Mouse (Mus musculus) heart, postnatal 10 days (tissue): ENCODE data around the gene Tapbp. TPM values are rescaled to one million over a fixed set of nuclear protein-coding genes. Genes with fewer than 3 reads are reported as not detected.
"Not testable (repeated sequence)": the region's sequence is repeated elsewhere in the genome, so short reads cannot be mapped to it uniquely, and the experiment has no call there.

Source experiments
- DNase-seq, 2 experiments: peaks; one replicate each; pipeline ENCODE4 v3.0.0; 2021
- intact Hi-C: fragments of 180-260 bp; cut with DNase I; formaldehyde crosslinking; loops from one replicate; pipeline ENCODE4 v1.15.1; 2025
- total RNA-seq, 2 experiments: library from RNA; stranded (reverse); gene quantifications; 2 replicates each; pipeline ENCODE4 v1.2.3; 2021

Gene Tapbp
- total RNA-seq: 10 to 100 TPM; 85.4 to 98.6 TPM

DNA sequence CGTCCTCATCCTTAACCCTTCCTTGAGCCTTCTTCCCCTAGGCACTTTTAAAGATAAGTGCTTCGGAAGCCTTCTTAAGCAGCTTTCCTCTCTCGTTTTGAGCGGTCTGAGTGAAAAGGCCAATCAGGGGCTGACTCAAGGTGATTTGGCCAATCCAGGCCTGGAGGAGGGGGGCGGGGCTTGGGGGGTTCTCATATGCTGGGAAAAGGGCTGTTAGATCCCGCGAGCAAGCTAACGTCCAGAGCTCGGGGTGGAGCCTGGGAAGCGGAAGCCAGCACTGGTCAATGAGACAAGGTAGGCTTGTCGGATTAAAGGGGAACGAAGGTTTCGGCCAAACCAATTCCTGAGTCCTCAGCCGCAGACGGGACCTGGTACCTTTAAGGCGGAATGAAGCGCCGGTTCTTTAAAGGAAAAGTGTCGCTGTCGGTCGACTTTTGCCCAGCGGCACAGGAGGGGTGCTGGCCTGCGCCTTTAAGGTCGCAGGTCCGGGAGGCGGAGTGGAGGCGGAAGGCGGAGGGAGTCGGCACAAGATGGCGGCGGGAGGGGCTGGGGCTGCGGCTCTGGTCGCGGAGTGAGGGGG is at the start of gene Tapbp, which contains the start of gene Zbtb22:
Tapbp (plus strand) TSS at position 229 of the 580 bp plus-strand sequence.
Zbtb22 (plus strand) TSS at position 234 of the 580 bp plus-strand sequence.
- peak; percentile 96 to 98 for DNase-seq
- intact Hi-C loops: no loop called here

DNA sequence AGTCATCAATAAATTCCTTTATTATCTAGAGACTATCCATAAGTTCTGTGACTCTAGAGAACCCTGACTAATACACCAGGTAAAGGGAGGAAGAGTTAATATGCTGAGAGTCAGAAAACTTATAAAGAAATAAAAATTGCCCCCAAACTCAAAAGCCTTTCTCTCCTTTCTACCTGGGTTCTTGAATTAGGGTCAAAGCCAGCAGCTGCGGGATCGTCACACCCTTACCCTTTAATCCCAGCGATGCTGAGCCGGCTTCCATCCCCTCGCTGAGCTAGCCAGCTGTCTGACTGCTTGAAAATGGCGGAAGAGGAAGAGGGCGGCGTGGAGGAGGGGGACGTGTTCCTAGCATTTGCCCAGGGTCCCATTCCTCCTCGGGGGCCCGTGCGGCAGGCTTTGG is 42.2 kb upstream of the Tapbp start, which contains the start of gene Gm7029:
Gm7029 (plus strand) TSS at position 301 of the 400 bp plus-strand sequence.
- intact Hi-C loops, DNase-seq: not testable (repeated sequence)

DNA sequence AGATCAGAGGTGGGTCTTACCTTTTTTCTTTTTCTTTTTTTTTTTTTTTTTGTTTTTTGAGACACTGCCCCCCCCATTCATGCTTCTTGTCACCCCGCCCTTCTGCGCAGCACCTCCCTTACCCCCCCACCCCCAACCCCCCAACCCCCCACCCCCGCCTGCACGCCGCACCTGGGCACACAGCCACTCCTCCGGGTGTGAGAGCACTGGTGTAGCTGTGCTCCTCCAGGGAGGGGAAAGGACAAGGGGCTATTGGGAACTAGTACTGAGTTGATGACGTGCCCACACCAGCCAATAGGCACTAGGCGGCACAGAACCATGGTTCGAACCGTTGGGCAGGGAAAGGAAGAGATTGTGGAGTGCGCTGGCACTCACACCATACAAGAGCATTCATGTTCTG is 41.3 kb upstream of the Tapbp start:
- intact Hi-C loops: no loop called here
- no peak for DNase-seq

DNA sequence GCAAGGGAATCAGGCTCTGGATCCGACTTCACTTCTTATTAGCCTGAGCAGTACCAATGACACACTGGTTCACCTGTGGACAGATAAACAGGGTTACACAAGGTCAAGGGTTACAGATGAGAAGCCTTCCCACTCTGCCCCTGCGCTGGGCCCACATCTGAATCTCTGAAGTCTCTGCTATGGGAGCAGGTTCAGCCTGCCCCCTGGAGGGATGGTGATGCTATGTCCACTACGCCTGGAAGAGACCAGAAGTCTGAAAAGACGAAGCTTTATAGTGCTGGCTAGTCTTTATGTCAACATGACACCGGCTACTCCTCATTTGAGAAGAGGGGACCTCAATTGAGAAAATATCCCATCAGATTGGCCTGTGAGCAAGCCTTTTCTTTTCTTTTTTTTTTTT is 39.9 kb upstream of the Tapbp start:
- DNase-seq: peak in 1 of 2 experiments; percentile 44
- intact Hi-C loops: not testable (repeated sequence)

DNA sequence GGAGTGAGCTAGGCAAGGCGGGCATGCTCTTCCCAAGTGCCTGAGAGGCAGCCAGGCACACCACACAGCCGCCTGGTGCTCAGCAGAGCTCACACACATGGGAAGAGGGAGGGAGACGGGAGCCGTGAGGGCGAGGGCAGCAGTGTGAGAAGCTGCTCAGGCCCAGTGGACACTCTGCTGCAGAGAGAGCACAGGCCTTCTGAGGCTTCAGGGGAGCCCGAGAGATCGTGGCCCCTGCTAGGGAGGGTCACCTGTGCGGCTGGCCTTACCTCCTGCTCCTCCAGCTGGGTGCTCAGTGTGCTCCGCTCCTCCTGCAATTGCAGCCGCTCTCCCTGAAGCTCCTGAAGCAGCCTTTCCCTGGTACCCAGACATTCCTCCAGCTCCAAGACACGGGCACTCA is 31.4 kb upstream of the Tapbp start:
- DNase-seq, intact Hi-C loops: not testable (repeated sequence)

DNA sequence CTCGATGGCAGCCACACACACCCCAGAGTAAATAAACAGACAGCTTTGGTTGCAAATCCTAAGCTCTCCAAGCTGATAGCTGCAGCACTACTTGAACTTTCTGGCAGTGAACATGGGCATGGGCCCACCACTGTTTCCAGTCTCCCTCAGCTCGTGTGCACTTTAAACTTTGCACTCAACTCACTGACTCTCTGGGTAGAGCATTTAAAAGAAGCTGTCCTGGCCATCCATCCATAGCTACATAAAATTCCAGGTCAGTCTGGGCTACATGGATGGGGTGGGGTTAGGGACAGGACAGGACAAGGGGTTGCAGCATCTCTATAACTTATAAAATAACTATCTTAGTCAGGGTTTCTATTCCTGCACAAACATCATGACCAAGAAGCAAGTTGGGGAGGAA is 27.9 kb upstream of the Tapbp start:
- DNase-seq, intact Hi-C loops: not testable (repeated sequence)

DNA sequence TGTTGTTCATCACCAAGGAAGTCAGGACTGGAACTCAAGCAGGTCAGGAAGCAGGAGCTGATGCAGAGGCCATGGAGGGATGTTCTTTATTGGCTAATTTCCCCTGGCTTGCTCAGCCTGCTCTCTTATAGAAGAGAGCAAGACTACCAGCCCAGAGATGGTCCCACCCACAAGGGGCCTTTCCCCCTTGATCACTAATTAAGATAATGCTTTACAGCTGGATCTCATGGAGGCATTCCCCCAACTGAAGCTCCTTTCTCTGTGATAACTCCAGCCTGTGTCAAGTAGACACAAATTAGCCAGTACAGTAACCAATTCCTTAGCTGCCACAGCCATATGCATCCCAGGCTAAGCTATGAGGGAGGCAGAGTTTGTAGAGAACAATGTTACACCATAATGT is 27.5 kb upstream of the Tapbp start:
- intact Hi-C loops, DNase-seq: not testable (repeated sequence)

DNA sequence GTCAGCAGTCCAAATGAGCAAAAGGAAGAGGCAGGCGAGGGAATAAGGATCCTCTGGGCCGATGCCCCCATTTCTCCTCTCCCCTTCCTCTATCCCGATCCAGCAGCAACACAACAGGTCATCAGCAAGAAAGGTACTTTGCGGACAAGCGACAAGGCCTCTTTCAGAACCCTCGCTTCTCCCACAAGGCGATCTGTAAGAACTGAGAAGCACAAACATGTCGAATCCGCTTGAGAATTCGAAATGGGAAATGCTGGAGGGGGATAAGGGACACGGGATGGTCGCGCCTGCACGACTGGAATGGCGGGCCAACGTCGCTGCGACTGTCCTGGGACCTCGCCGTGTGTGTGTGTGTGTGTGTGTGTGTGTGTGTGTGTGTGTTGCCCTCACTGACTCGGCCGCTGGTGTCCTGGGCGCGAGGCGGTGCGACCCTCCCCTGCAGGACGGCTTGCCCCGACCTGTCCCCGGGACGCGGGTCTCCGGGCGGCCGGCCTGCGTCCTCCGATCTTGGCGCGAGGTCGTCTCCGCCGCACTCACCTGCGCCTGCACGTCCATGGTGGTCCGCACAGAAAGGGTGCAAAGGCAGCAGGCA is 25.7 kb upstream of the Tapbp start:
- DNase-seq, intact Hi-C loops: not testable (repeated sequence)

DNA sequence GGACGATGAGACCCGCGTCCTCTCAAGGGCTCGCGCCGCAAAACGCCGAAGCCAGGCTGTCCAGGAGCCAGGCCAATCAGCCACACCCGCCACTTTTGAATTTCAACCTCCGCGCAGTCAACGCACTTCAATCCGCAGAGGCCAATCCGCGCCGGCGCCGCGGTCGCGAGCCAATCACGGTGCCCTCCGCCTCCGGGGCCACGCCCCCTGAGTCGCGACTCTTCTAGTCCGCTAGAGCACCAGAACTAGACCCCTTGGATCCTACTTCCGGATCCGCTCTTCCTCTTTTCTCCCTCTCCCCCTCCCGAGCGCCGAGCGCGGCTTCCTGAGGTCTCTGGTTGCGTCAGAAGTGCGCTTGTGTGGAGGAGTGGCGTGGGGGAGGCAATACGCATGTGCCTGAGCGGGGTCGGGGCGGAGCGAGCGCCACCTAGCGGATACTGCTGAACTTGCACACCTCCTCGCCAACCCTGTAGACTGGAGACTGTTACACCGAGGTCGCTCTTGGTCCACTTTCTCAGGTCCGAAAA is 25.1 kb upstream of the Tapbp start, which contains the start of gene Kifc1:
Kifc1 (minus strand) TSS at position 129 of the 527 bp plus-strand sequence.
- peak; percentile 100 for DNase-seq
- intact Hi-C loops: no loop called here

DNA sequence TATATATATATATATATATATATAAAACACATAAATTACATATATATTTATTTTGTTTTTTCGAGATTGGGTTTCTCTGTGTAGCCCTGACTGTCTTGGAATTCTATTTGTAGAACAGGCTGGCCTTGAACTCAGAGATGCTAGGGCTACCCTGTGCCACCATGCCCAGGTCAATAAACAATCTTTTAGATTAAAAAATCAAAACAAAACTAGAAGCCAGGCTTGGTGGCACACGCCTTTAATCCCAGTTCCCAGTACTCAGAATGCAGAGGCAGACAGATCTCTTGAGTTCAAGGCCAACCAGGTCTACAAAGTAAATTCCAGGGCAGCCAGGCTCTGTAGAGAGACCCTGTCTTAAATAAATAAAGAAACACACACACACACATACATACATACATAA is 24.3 kb upstream of the Tapbp start:
- intact Hi-C loops: no loop called here
- DNase-seq: no peak

DNA sequence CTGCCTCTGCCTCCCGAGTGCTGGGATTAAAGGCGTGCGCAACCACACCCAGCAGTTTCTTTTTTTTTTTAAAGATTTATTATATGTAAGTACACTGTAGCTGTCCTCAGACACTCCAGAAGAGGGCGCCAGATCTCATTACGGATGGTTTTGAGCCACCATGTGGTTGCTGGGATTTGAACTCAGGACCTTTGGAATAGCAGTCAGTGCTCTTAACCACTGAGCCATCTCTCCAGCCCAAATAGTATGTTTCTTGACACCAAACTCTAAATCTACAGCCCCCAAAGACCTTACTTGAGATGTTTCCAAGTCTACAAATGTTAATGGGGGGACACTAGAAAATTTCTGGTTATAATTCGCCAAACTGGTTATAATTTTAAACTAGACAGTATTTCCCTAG is 23.8 kb upstream of the Tapbp start:
- intact Hi-C loops, DNase-seq: not testable (repeated sequence)

DNA sequence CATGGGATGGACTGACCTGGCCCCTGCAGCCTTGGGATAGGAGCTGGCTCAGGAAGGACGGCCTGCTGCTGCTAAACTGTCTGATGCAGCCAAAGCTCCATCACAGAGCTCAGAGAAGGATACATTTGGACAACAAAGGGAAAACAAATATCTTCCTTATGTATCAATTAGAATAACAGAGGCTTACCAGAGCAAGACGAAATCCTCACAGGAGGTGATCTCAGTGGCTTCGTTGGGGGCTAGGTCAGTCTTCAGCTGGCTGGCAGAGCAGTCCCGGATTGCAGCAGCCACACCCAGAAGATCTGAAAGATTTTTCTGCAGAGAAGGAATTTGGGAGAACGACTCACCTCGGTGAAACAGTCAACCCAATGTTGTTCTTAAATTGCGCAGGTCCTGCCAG is 23.3 kb upstream of the Tapbp start:
- DNase-seq: no peak
- intact Hi-C loops: no loop called here

DNA sequence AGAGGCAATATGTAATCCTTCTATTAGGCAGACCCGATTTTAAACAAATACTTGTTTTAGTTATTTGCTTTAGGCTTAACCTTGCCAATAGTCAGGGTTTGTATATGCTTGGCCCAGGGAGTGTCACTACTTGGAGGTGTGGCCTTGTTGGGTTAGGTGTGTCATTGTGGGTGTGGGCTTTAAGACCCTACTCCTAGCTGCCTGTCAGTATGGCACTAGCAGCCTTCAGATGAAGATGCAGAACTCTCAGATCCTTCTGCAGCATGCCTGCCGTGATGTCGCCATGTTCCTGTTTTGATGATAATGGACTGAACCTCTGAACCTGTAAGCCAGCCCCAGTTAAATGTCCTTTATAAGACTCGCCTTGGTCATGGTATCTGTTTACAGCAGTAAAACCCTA is 22.7 kb upstream of the Tapbp start:
- DNase-seq, intact Hi-C loops: not testable (repeated sequence)

DNA sequence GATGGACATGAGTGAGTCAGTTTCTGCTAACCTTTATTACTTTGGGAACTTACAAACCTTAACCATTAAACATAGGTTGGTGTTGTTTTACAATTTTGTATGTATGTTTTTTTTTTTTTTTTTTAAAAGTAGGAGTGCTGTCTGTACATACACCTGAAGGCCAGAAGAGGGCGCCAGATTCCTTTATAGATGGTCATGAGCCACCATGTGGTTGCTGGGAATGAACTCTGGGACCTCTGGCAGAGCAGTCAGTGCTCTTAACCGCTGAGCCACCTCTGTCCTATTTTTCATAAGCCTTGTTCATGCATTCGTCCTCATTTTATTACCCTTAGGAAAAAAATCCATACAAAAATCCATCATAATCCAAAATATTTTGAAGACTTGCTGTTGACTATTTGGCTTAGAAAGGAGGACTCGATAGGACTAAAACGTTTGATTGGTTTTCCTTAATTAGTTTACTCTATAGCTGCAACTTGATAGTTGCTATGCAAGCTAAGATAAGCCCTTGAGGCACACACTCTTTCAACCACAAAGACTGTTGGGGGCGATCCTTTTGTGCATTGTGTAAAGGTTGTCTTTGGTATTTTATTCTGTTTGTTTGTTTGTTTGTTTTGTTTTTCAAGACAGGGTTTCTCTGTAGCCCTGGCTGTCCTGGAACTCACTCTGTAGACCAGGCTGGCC is 18.4 kb upstream of the Tapbp start:
- intact Hi-C loops: no loop called here

DNA sequence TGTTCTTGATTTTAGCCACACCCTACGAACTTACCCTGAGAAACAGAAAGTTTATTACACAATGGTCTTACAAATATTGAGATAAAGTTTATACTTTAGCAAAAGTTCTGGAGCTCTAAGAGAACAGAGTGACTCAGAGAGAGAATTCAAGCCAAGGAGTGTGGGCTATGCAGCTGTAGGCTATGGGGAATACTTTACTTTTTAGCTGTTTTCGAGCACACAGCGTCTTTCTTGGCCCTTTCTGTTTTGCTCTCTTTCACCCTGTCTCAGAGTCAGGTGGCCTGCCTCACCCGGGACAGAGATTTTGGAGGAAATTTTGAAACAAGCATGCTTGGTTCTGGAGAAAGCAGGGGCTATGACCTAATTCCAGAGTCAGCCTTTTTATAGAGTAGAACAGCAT is 17.5 kb upstream of the Tapbp start:
- DNase-seq, intact Hi-C loops: not testable (repeated sequence)

More for the DNA sequence above, 18.4 kb upstream of the Tapbp start:
- DNase-seq: no peak

DNA sequence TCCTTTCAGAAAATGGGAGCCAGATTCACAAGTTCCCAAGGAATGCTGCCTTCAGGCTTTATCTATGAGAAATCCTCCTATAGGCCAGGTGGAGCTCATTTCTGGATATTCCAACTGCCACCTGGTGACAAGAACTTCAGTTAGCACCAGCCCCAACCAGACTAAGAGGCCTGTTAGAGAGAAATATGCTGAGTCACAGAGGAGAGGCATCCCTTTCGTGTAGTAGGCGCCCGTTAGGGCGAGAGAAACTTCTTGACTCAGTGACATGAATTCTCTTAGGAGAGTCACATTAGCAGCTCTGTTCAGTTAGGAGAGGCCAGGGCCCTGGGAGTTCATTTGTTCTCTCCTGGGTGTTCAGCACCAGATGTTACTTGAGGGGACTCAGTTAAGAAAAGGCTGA is 16.1 kb upstream of the Tapbp start:
- DNase-seq: no peak
- intact Hi-C loops: no loop called here

DNA sequence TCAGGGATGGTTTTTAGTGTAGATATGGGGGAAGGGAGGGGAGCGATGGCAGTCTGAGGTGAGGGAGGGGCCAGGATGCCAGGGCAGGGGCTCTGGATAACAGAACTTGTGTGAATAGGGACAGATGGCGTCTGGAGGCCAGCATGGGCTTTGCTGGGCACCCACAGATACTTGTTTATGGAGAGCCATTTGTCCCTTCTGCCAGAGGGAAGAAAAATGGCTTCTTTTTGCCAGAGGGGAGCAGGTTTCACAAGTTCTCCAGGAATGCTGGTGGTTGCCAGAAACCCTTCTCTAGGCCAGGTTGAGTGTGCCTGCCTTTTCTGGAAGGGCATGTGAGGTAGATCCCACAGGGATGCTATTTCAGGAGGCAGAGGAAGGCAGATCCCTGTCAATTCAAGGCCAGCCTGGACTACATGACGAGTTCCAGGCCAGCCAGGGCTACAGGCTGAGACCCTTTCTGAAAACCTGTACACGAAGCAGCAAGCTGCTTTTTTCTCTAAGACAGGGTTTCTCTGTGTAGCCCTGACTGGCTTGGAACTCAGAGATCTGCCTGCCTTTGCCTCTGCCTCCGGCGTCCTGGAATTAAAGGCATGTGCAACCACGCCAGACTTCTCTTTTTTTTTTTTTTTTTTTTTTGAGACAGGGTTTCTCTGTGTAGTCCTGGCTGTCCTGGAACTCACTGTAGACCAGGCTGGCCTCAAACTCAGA is 15.3 kb upstream of the Tapbp start:
- no peak for DNase-seq
- intact Hi-C loops: no loop called here

DNA sequence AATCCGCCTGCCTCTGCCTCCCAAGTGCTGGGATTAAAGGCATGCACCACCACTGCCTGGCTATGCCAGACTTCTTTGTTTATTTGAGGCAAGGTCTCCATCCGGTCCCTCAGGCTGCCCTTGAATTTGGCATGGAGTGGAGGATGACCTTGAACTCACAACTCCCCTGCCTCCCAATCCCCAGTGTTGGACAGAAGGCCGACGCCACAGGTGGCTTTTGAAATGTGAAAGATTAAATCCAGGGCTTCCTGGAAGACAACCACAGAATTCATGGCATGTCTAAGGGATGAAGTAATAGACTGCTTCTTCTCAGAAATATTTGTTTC is 14.7 kb upstream of the Tapbp start:
- no peak for DNase-seq
- intact Hi-C loops: no loop called here

DNA sequence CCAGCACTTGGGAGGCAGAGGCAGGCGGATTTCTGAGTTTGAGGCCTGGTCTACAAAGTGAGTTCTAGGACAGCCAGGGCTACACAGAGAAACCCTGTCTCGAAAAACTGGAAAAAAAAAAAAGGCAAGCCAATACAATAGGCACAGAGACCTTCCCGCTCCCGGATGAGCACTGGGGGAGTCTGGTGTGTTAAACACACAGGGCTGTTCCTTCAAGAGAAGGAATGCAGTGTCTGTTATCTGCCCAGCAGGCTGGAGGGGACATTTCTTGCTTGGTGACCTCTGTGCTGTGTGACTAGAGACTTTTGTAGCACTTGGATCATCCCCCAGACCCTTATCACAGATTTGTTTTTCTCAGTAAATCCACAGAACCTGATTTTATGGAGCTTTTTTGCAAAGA is 14.0 kb upstream of the Tapbp start:
- intact Hi-C loops: no loop called here
- no peak for DNase-seq

DNA sequence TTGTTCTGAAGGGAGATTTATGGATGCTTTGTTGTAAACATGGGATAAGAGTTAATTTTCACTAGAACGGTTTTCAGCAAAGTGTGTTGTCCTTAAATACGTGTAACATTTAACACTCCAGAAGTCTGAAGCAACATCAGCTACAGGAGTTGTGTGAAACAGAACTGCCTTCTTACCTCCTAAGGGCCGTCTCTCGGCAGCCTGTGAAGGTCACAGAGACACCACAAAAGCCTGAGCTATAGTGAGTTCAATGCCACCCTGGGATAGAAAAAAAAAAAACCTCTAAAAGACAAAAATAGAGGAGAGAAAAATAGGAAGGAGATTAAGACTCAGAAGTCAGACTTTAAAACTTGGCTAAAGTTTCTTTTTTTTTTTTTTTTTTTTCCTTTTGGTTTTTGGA is 13.6 kb upstream of the Tapbp start:
- intact Hi-C loops: no loop called here

DNA sequence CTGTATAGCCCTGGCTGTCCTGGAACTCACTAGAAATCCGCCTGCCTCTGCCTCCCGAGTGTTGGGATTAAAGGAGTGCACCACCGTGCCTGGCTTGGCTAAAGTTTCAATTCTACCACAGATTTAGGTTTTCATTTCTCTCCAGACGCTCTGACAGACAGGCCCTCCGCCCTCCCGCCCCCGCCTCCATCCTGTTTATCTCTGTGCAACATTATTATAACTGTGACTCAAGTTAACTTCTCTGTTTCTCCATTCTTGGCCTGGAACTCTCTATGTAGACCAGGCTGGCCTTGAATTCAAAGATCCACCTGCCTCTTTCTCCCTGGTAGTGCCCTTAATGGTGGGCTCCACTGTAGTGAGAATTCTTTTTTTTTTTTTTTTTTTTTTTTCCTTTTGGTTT is 13.2 kb upstream of the Tapbp start:
- DNase-seq: no peak
- intact Hi-C loops: no loop called here

More for the DNA sequence above, 13.6 kb upstream of the Tapbp start:
- no peak for DNase-seq
